Mouse (Mus musculus) cerebellum, adult 18-20 months (tissue): Measurements from ENCODE around the gene Otof.

Experiments
- DNase-seq, 2 experiments: peaks; one replicate each; pipeline ENCODE4 v3.0.0; 2021

Gene Otof

GRCm38 (mm10) chr5:30423572-30424244 lies 38.0 kb downstream of the Otof start:
- peak; percentile 56 to 69 for DNase-seq

- DNase-seq = no peak
Measured at GRCm38 (mm10) chr5:30423121-30423520, 38.6 kb downstream of the Otof start.

- DNase-seq = no peak
Measured at GRCm38 (mm10) chr5:30416665-30417064, 45.1 kb downstream of the Otof start.

- peak; percentile 45 to 56 for DNase-seq
Measured at GRCm38 (mm10) chr5:30415876-30416275, 45.9 kb downstream of the Otof start.

GRCm38 (mm10) chr5:30415381-30415780 lies 46.4 kb downstream of the Otof start:
- no peak for DNase-seq

- no peak for DNase-seq
Measured at GRCm38 (mm10) chr5:30411524-30411923, 50.2 kb downstream of the Otof start.

- no peak for DNase-seq
Measured at GRCm38 (mm10) chr5:30406876-30407275, 54.9 kb downstream of the Otof start.

- no peak for DNase-seq
Measured at GRCm38 (mm10) chr5:30401165-30401564, 60.6 kb downstream of the Otof start.

- peak; percentile 37 to 40 for DNase-seq
Measured at GRCm38 (mm10) chr5:30400521-30400920, 61.2 kb downstream of the Otof start.

GRCm38 (mm10) chr5:30391473-30391872 lies 70.3 kb downstream of the Otof start:
- peak; percentile 68 to 75 for DNase-seq

GRCm38 (mm10) chr5:30389836-30390235 lies 71.9 kb downstream of the Otof start:
- no peak for DNase-seq

- no peak for DNase-seq
Measured at GRCm38 (mm10) chr5:30387726-30388125, 74.0 kb downstream of the Otof start.

- DNase-seq = no peak
Measured at GRCm38 (mm10) chr5:30382876-30383275, 78.9 kb downstream of the Otof start.

GRCm38 (mm10) chr5:30369426-30369825 lies 92.3 kb downstream of the Otof start:
- no peak for DNase-seq

GRCm38 (mm10) chr5:30367405-30367804 lies 94.3 kb downstream of the Otof start:
- DNase-seq = no peak

GRCm38 (mm10) chr5:30358436-30359099 lies 103.2 kb downstream of the Otof start:
- DNase-seq = peak in 1 of 2 experiments; percentile 10

GRCm38 (mm10) chr5:30356647-30357046 lies 105.1 kb downstream of the Otof start:
- no peak for DNase-seq

GRCm38 (mm10) chr5:30355559-30356159 lies 106.1 kb downstream of the Otof start:
- no peak for DNase-seq

- no peak for DNase-seq
Measured at GRCm38 (mm10) chr5:30355114-30355513, 106.6 kb downstream of the Otof start.

GRCm38 (mm10) chr5:30353605-30354004 lies 108.1 kb downstream of the Otof start:
- no peak for DNase-seq

- no peak for DNase-seq
Measured at GRCm38 (mm10) chr5:30343886-30344285, 117.8 kb downstream of the Otof start.

GRCm38 (mm10) chr5:30343107-30343506 lies 118.6 kb downstream of the Otof start:
- DNase-seq = peak; percentile 80 to 81

GRCm38 (mm10) chr5:30342601-30343015 lies 119.1 kb downstream of the Otof start:
- DNase-seq = peak; percentile 49 to 55
